Mouse (Mus musculus) leukemia stem cell, adult 10-12 weeks (primary cell): ENCODE results near the gene Bap1. TPM values are rescaled to one million over a fixed set of nuclear protein-coding genes. Genes with fewer than 3 reads are reported as not detected.

Source experiments
- polyA plus RNA-seq: library from polyadenylated mRNA; stranded (reverse); fragments of >175 nt; gene quantifications from 2 replicates; pipeline ENCODE4 v1.2.3, GENCODE M21; 2012; ENCODE audit warnings: low replicate concordance

The Bap1 gene
- polyA plus RNA-seq: 34.1 and 85.8 TPM in 2 replicates

GRCm38 (mm10) chr14:31251084-31251604, at the start of gene Bap1, which contains the start of gene Phf7:
TSS of gene Bap1 (plus strand) at chr14:31251450.
TSS of gene Phf7 (minus strand) at chr14:31251317.

DNA sequence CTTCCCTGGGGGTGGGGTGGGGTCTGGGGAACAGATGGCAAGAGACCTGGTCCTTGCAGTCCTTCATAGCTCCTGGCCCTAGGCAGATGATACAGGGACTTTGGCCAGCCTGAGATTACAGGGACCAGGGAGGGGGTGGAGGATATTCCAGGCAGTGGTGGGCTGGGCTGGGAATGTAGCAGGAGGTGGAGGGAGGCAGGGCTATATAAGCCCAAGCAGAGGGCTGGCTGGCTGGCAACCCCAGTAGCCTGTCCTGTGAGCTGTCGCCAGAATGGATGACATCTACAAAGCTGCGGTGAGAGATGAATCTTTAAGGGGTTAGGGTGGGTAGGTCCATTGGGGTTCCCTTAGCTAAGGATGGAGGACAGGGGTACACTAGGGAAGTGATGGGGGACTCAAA, 43.2 kb upstream of the Bap1 start, which contains the start of gene Tnnc1:
TSS of gene Tnnc1 (plus strand) at position 229 of the 400 bp plus-strand sequence.

DNA sequence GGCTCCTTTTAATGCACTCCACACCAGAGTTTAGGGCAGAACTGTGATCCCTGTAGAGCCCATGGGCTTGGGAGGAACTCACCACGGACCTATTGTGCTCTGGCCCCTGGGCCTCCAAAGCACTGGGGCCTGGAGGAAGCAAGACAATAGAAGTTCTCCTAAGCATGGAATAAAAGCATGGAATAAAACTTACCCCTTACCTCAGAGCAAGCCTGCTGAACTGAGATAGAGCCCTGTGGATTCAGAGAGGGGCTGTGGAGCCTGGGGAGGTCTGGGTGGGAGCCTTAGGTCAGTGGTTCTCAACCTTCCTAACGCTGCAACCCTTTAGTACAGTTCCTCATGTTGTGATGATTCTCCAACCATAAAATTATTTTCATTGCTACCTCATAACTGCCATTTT, 34.4 kb upstream of the Bap1 start, which contains the start of gene Nisch:
TSS of gene Nisch (minus strand) at position 101 of the 400 bp plus-strand sequence.

GRCm38 (mm10) chr14:31217666-31218065, 33.6 kb upstream of the Bap1 start, which contains the start of gene Sema3g:
TSS of gene Sema3g (plus strand) at chr14:31217860.

Other genes with a start within 250 kb of the Bap1 start
- 15.1 and 44.4 TPM in 2 replicates for gene Spcs1, start 249.8 kb upstream of the Bap1 start, polyA plus RNA-seq
- gene Pbrm1, start 232.3 kb upstream of the Bap1 start, polyA plus RNA-seq: 7.6 and 21.7 TPM in 2 replicates
- gene Gnl3, start 232.3 kb upstream of the Bap1 start, polyA plus RNA-seq: 5.0 and 14.9 TPM in 2 replicates
- 48.2 and 72.9 TPM in 2 replicates for gene Smim4, start 122.5 kb upstream of the Bap1 start, polyA plus RNA-seq
- 40.8 and 99.2 TPM in 2 replicates for gene Nt5dc2, start 120.4 kb upstream of the Bap1 start, polyA plus RNA-seq
- gene Stab1, start 82.8 kb upstream of the Bap1 start, polyA plus RNA-seq: 2.1 and 4.2 TPM in 2 replicates
- 0.26 TPM in 1 of 2 replicates, not detected in the other for gene Tnnc1, start 43.1 kb upstream of the Bap1 start, polyA plus RNA-seq
- 128 and 175 TPM in 2 replicates for gene Nisch, start 34.5 kb upstream of the Bap1 start, polyA plus RNA-seq
- 0.21 and 0.60 TPM in 2 replicates for gene Sema3g, start 33.6 kb upstream of the Bap1 start, polyA plus RNA-seq
- 1.8 and 3.5 TPM in 2 replicates for gene Phf7, start 133 bp upstream of the Bap1 start, polyA plus RNA-seq
- 0.08 TPM in 1 of 2 replicates, not detected in the other for gene Dnah1, start 72.4 kb downstream of the Bap1 start, polyA plus RNA-seq
- gene Capn7, start 85.2 kb downstream of the Bap1 start, polyA plus RNA-seq: 5.7 and 7.8 TPM in 2 replicates
- 9.4 and 19.6 TPM in 2 replicates for gene Sh3bp5, start 184.6 kb downstream of the Bap1 start, polyA plus RNA-seq
- 345 and 612 TPM in 2 replicates for gene Eaf1, start 242.9 kb downstream of the Bap1 start, polyA plus RNA-seq
- gene Mettl6, start 243.6 kb downstream of the Bap1 start, polyA plus RNA-seq: 1.1 and 3.7 TPM in 2 replicates